11 mouse cellular contexts compared by ENCODE assay signal in genomic region chr7:143808909-143809308, GRCm38 (mm10). TPM values are rescaled to one million over a fixed set of nuclear protein-coding genes. Genes with fewer than 3 reads are reported as not detected.
DNase-seq lines count a peak whose midpoint lies in the region; ATAC-seq and TF ChIP-seq lines count a peak whose summit lies in the region.
"Had no signal": no experiment of that assay in that cellular context is flagged by ENCODE, and none has a peak within 500 bp of the region (broad histone marks: within the 10 kb centered on the region; RNA-seq: fewer than 3 reads in every experiment).

No protein-coding gene starts in this region.

- DNase-seq in cerebellum, adult 2 months: no peak
- no peak for DNase-seq in cerebellum, postnatal 14 days
- DNase-seq in liver, postnatal 0 days: peak; percentile 32
- no peak for DNase-seq in liver, embryonic 11.5 days (ENCODE audit: low spot score)
- DNase-seq in embryo, embryonic 10.5 days (ENCODE audit: low spot score): peak; percentile 21
- peak; percentile 75 for DNase-seq in thymus, postnatal 0 days (ENCODE audit: low spot score)
- no peak for DNase-seq in spleen, postnatal 4 days (ENCODE audit: low spot score in 2 of 2)
- DNase-seq in right cerebral cortex, postnatal 25 days: no peak
- DNase-seq: cerebellum, postnatal 25 days had no signal

- no peak for ATAC-seq in liver, postnatal 0 days
- no peak for ATAC-seq in liver, embryonic 11.5 days (replicated peaks; ENCODE audit: low FRiP score)

- peak; percentile 30; the same call in 1 of the 2 replicates for TF ChIP-seq CTCF in cerebellum, adult 2 months (IDR thresholded peaks at IDR 0.05; ENCODE audit: borderline replicate concordance, insufficient read depth, low read depth, low read length)
- TF ChIP-seq CTCF in liver, postnatal 0 days (IDR thresholded peaks at IDR 0.05; ENCODE audit: low read depth): peak; percentile 63

- no peak overlapping the region for H3K4me3 ChIP-seq in cerebellum, adult 2 months (replicated peaks; ENCODE audit: insufficient read depth, low read depth, low read length)
- H3K4me3 ChIP-seq in liver, postnatal 0 days (ENCODE audit: low read depth, low read length): no peak overlapping the region
- no peak overlapping the region for H3K4me3 ChIP-seq in liver, embryonic 11.5 days (ENCODE audit: low read depth, low read length)
- H3K4me3 ChIP-seq: heart, embryonic 10.5 days had no signal

- H3K27ac ChIP-seq in cerebellum, adult 2 months (ENCODE audit: insufficient read depth, low read length): no peak overlapping the region
- no peak overlapping the region for H3K27ac ChIP-seq in liver, postnatal 0 days (ENCODE audit: low read depth)
- H3K27ac ChIP-seq in liver, embryonic 11.5 days (ENCODE audit: low read depth, low read length): no peak overlapping the region
- H3K27ac ChIP-seq: heart, embryonic 10.5 days; macrophage had no signal

- no peaks in the 10 kb centered on the region for H3K9me3 ChIP-seq in liver, postnatal 0 days (ENCODE audit: low read length)
- H3K9me3 ChIP-seq in liver, embryonic 11.5 days (ENCODE audit: control insufficient read depth, low read length): no peaks in the 10 kb centered on the region
- H3K9me3 ChIP-seq: heart, embryonic 10.5 days had no signal

- H3K9ac ChIP-seq in liver, postnatal 0 days (replicated peaks): no peak overlapping the region
- no peak overlapping the region for H3K9ac ChIP-seq in liver, embryonic 11.5 days (ENCODE audit: low read depth, low read length)

- no peak for TF ChIP-seq EP300 in liver, postnatal 0 days (IDR thresholded peaks at IDR 0.05; ENCODE audit: low read depth)

- WGBS in cerebellum, adult 2 months: 59% methylated on average over 1 of the region's 1 CpGs
- 56% methylated on average over 1 of the region's 1 CpGs for WGBS in liver, postnatal 0 days (ENCODE audit: insufficient replicate concordance)
- 62% methylated on average over 1 of the region's 1 CpGs for WGBS in liver, embryonic 11.5 days

- H3K27me3 ChIP-seq in cerebellum, adult 2 months (ENCODE audit: control insufficient read depth, insufficient read depth, low read length): no peaks in the 10 kb centered on the region
- no peaks in the 10 kb centered on the region for H3K27me3 ChIP-seq in liver, postnatal 0 days (ENCODE audit: insufficient read depth, low read length)
- no peaks in the 10 kb centered on the region for H3K27me3 ChIP-seq in liver, embryonic 11.5 days (replicated peaks; ENCODE audit: control insufficient read depth, insufficient read depth, low read length)

- H3K4me2 ChIP-seq in liver, postnatal 0 days (ENCODE audit: low read depth, low read length): no peak overlapping the region
- no peak overlapping the region for H3K4me2 ChIP-seq in liver, embryonic 11.5 days

- H3K36me3 ChIP-seq in liver, postnatal 0 days (replicated peaks; ENCODE audit: insufficient read depth, low read length): peaks cover 55% of the 10 kb centered on the region
- H3K36me3 ChIP-seq in liver, embryonic 11.5 days (ENCODE audit: control insufficient read depth, insufficient read depth, low read length): peaks cover 38% of the 10 kb centered on the region

- no peak for TF ChIP-seq POLR2A in cerebellum, adult 2 months (IDR thresholded peaks at IDR 0.05; ENCODE audit: borderline replicate concordance, insufficient read depth, low read length)

- no peaks in the 10 kb centered on the region for H3K4me1 ChIP-seq in cerebellum, adult 2 months (ENCODE audit: control insufficient read depth, insufficient read depth, low read length)
- H3K4me1 ChIP-seq in liver, postnatal 0 days (ENCODE audit: insufficient read depth): no peaks in the 10 kb centered on the region
- H3K4me1 ChIP-seq in liver, embryonic 11.5 days (replicated peaks; ENCODE audit: control insufficient read depth, insufficient read depth, low read length): no peaks in the 10 kb centered on the region
- H3K4me1 ChIP-seq: heart, embryonic 10.5 days had no signal

RNA-seq across cellular contexts. Expression of gene Nadsyn1, which starts 13.7 kb away (rescaled TPM):
- 10.8 and 12.5 TPM in 2 replicates for polyA plus RNA-seq in cerebellum, adult 2 months (2012; rRNA removed)
- polyA plus RNA-seq in liver, postnatal 0 days (2015; fragmentation: Nextera tagmentation; extraction: Ambion mirVana): 9.2 and 11.1 TPM in 2 replicates
- 8.6 and 12.7 TPM in 2 replicates for polyA plus RNA-seq in liver, embryonic 11.5 days (2014; fragmentation: Nextera tagmentation; extraction: Ambion mirVana)
- 7.1 and 7.7 TPM in 2 replicates for polyA plus RNA-seq in thymus, postnatal 0 days (2015; fragmentation: Nextera tagmentation; extraction: Ambion mirVana)

RNA-seq across cellular contexts. Expression of gene Dhcr7, which starts 14.0 kb away (rescaled TPM):
- polyA plus RNA-seq in cerebellum, adult 2 months (2012; rRNA removed): 70.7 and 79.2 TPM in 2 replicates
- polyA plus RNA-seq in liver, postnatal 0 days (2015; fragmentation: Nextera tagmentation; extraction: Ambion mirVana): 11.4 and 12.1 TPM in 2 replicates
- polyA plus RNA-seq in liver, embryonic 11.5 days (2014; fragmentation: Nextera tagmentation; extraction: Ambion mirVana): 66.9 and 75.9 TPM in 2 replicates
- polyA plus RNA-seq in thymus, postnatal 0 days (2015; fragmentation: Nextera tagmentation; extraction: Ambion mirVana): 30.0 and 41.7 TPM in 2 replicates

RNA-seq across cellular contexts. Expression of gene Mrgpre, which starts 24.6 kb away (rescaled TPM):
- polyA plus RNA-seq in cerebellum, adult 2 months (2012; rRNA removed): 4.0 and 4.4 TPM in 2 replicates
- 0.08 and 0.15 TPM in 2 replicates for polyA plus RNA-seq in liver, postnatal 0 days (2015; fragmentation: Nextera tagmentation; extraction: Ambion mirVana)
- 0.59 and 0.86 TPM in 2 replicates for polyA plus RNA-seq in liver, embryonic 11.5 days (2014; fragmentation: Nextera tagmentation; extraction: Ambion mirVana)
- polyA plus RNA-seq in thymus, postnatal 0 days (2015; fragmentation: Nextera tagmentation; extraction: Ambion mirVana): 1.5 and 1.7 TPM in 2 replicates

RNA-seq across cellular contexts. Expression of gene Mrgprg, which starts 42.1 kb away (rescaled TPM):
- not detected in 2 replicates for polyA plus RNA-seq in cerebellum, adult 2 months (2012; rRNA removed)
- not detected in 2 replicates for polyA plus RNA-seq in liver, postnatal 0 days (2015; fragmentation: Nextera tagmentation; extraction: Ambion mirVana)
- polyA plus RNA-seq in liver, embryonic 11.5 days (2014; fragmentation: Nextera tagmentation; extraction: Ambion mirVana): not detected in 2 replicates
- 0.27 and 0.31 TPM in 2 replicates for polyA plus RNA-seq in thymus, postnatal 0 days (2015; fragmentation: Nextera tagmentation; extraction: Ambion mirVana)
- polyA plus RNA-seq: macrophage had no signal

RNA-seq across cellular contexts. Expression of gene Osbpl5, which starts 52.1 kb away (rescaled TPM):
- 32.4 and 35.6 TPM in 2 replicates for polyA plus RNA-seq in cerebellum, adult 2 months (2012; rRNA removed)
- 1.4 and 1.6 TPM in 2 replicates for polyA plus RNA-seq in liver, postnatal 0 days (2015; fragmentation: Nextera tagmentation; extraction: Ambion mirVana)
- polyA plus RNA-seq in liver, embryonic 11.5 days (2014; fragmentation: Nextera tagmentation; extraction: Ambion mirVana): 8.3 and 8.9 TPM in 2 replicates
- 6.5 and 6.6 TPM in 2 replicates for polyA plus RNA-seq in thymus, postnatal 0 days (2015; fragmentation: Nextera tagmentation; extraction: Ambion mirVana)

Comparison
In these comparisons a context has a peak if more than half of its experiments do, and no peak if none do; other contexts are left out.
1. DNase-seq: peak in liver, postnatal 0 days (single experiment), embryo, embryonic 10.5 days (single experiment) and thymus, postnatal 0 days (single experiment); none in cerebellum, adult 2 months (0 of 2), cerebellum, postnatal 14 days (0 of 2), liver, embryonic 11.5 days (single experiment), spleen, postnatal 4 days (0 of 2) and right cerebral cortex, postnatal 25 days (single experiment).